Mouse (Mus musculus) forelimb bud, embryonic 11.5 days (tissue): ENCODE data around the gene Hnrnpul1.

Source experiments
- DNase-seq: peaks from one replicate; pipeline ENCODE4 v3.0.0-alpha.2; 2012; ENCODE audit warnings: low read depth, low spot score

The Hnrnpul1 gene

GRCm38 (mm10) chr7:25719761-25720610 lies 34.6 kb downstream of the Hnrnpul1 start:
- peak; percentile 81 for DNase-seq

- peak; percentile 95 for DNase-seq
These were observed 35.7 kb downstream of the Hnrnpul1 start, which contains the start of gene Ccdc97 for GRCm38 (mm10) chr7:25718788-25719417. Gene Ccdc97, minus strand, starts transcription at chr7:25719088.

- DNase-seq, result no peak
These were observed 37.1 kb downstream of the Hnrnpul1 start for GRCm38 (mm10) chr7:25717478-25717877.

GRCm38 (mm10) chr7:25715731-25716271 lies 38.8 kb downstream of the Hnrnpul1 start:
- no peak for DNase-seq

GRCm38 (mm10) chr7:25714581-25714980 lies 40.0 kb downstream of the Hnrnpul1 start:
- no peak for DNase-seq

GRCm38 (mm10) chr7:25712801-25713200 lies 41.8 kb downstream of the Hnrnpul1 start:
- no peak for DNase-seq

GRCm38 (mm10) chr7:25711731-25712197 lies 42.8 kb downstream of the Hnrnpul1 start:
- DNase-seq, result peak; percentile 50

GRCm38 (mm10) chr7:25711165-25711564 lies 43.4 kb downstream of the Hnrnpul1 start:
- no peak for DNase-seq

GRCm38 (mm10) chr7:25710519-25711130 lies 43.9 kb downstream of the Hnrnpul1 start:
- no peak for DNase-seq

GRCm38 (mm10) chr7:25709961-25710360 lies 44.6 kb downstream of the Hnrnpul1 start:
- no peak for DNase-seq

GRCm38 (mm10) chr7:25707581-25708292 lies 46.8 kb downstream of the Hnrnpul1 start:
- DNase-seq, result no peak

GRCm38 (mm10) chr7:25706578-25707170 lies 47.9 kb downstream of the Hnrnpul1 start:
- no peak for DNase-seq

GRCm38 (mm10) chr7:25705801-25706251 lies 48.7 kb downstream of the Hnrnpul1 start:
- DNase-seq, result no peak

GRCm38 (mm10) chr7:25704716-25705364 lies 49.7 kb downstream of the Hnrnpul1 start:
- no peak for DNase-seq

- DNase-seq, result no peak
These were observed 50.6 kb downstream of the Hnrnpul1 start for GRCm38 (mm10) chr7:25703793-25704494.

GRCm38 (mm10) chr7:25702350-25702749 lies 52.2 kb downstream of the Hnrnpul1 start:
- no peak for DNase-seq

GRCm38 (mm10) chr7:25700732-25701131 lies 53.8 kb downstream of the Hnrnpul1 start:
- no peak for DNase-seq

- no peak for DNase-seq
These were observed 54.7 kb downstream of the Hnrnpul1 start for GRCm38 (mm10) chr7:25699851-25700250.

- DNase-seq, result no peak
These were observed 60.5 kb downstream of the Hnrnpul1 start for GRCm38 (mm10) chr7:25694104-25694503.

- no peak for DNase-seq
These were observed 64.5 kb downstream of the Hnrnpul1 start for GRCm38 (mm10) chr7:25690051-25690450.
